Mouse (Mus musculus) heart, embryonic 16.5 days (tissue): Measurements from ENCODE around the gene Rasl2-9. TPM values are rescaled to one million over a fixed set of nuclear protein-coding genes. Genes with fewer than 3 reads are reported as not detected.

Experiments
- ATAC-seq: fragments of 200-750 bp; cut with Nextera tagmentation; replicated peaks from 2 replicates; pipeline ENCODE4 v1.8.0; 2017; ENCODE audit warnings: moderate number of reproducible peaks; ENCODE audit not compliant: insufficient read depth, low FRiP score; ENCODE audit errors: extremely low read depth
- H3K27ac ChIP-seq: fragments of 300-500 bp; sonication (generic); 2 replicates; pipeline ENCODE4 v1.5.1; 2014; ENCODE audit warnings: mild to moderate bottlenecking, low read length, control low read depth, moderate library complexity
- H3K27me3 ChIP-seq: fragments of 300-500 bp; sonication (generic); 2 replicates; pipeline ENCODE4 v1.6.1; 2014; ENCODE audit warnings: low read length, mixed read lengths; ENCODE audit not compliant: control insufficient read depth, insufficient read depth
- H3K36me3 ChIP-seq: fragments of 300-500 bp; sonication (generic); 2 replicates; pipeline ENCODE4 v1.6.1; 2014; ENCODE audit not compliant: control insufficient read depth, insufficient read depth
- H3K4me1 ChIP-seq: fragments of 300-500 bp; sonication (generic); 2 replicates; pipeline ENCODE4 v1.6.1; 2014; ENCODE audit warnings: low read length, mixed read lengths; ENCODE audit not compliant: control insufficient read depth, insufficient read depth
- H3K4me2 ChIP-seq: fragments of 300-500 bp; sonication (generic); 2 replicates; pipeline ENCODE4 v1.6.1; 2014; ENCODE audit warnings: low read depth, mild to moderate bottlenecking, control low read depth, low read length
- H3K4me3 ChIP-seq: fragments of 300-500 bp; sonication (generic); 2 replicates; pipeline ENCODE4 v1.5.1; 2014; ENCODE audit warnings: mild to moderate bottlenecking, control low read depth, low read length
- H3K9ac ChIP-seq: fragments of 300-500 bp; sonication (generic); 2 replicates; pipeline ENCODE4 v1.6.1; 2014; ENCODE audit warnings: low read length, control low read depth
- H3K9me3 ChIP-seq: fragments of 300-500 bp; sonication (generic); replicated peaks from 2 replicates; pipeline ENCODE4 v1.6.1; 2016; ENCODE audit warnings: low read length; ENCODE audit not compliant: control insufficient read depth
- WGBS: fragments of 180-500 bp; shearing (Covaris S2); extraction: QIAGEN DNeasy Blood & Tissue Kit; methylation state at CpG from one replicate; pipeline ENCODE4 v1.1.7; 2014; 5-methylcytosine and 5-hydroxymethylcytosine counted together
- polyA plus RNA-seq: library from polyadenylated mRNA; unstranded; fragments of >200 nt; fragmentation: Nextera tagmentation; extraction: Ambion mirVana; gene quantifications from 2 replicates; pipeline ENCODE4 v1.2.1, GENCODE M21; 2015

Gene Rasl2-9
- polyA plus RNA-seq, 1 experiment from 2014 or later = 2.7 TPM

GRCm38 (mm10) chr7:5099796-5100195 lies 26.0 kb downstream of the Rasl2-9 start:
- Histone ChIP-seq H3K27ac (no peak overlapping the region), H3K9ac (no peak overlapping the region), H3K27me3 (no peaks in the 10 kb centered on the region), H3K4me2 (no peak overlapping the region), H3K9me3 (no peaks in the 10 kb centered on the region), H3K4me3 (no peak overlapping the region), H3K36me3 (peaks cover 38% of the 10 kb centered on the region), H3K4me1 (no peaks in the 10 kb centered on the region)
- 79% methylated on average over 3 of the region's 3 CpGs for WGBS
- ATAC-seq = no peak

DNA sequence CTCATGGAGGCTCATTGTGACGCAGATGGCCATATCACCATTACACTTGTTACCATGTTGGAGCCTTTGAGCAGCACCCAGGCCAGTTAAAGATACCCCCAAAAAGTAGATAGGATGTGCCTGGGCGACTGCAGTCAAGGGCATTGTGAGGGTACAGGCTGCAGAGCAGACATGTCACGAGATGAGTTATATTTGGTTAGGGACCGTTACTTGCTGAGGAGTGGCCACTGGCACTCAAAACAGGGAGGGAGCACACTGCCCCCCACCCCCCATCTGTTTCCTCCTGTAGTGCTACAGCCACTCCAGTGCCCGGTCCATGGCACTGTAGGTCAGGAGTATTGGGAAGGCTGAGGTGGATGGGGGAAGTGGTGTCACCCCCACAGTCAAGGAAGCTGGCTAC lies 27.0 kb downstream of the Rasl2-9 start:
- WGBS = 77% methylated on average over 5 of the region's 5 CpGs
- Histone ChIP-seq H3K9me3 (no peaks in the 10 kb centered on the region), H3K27ac (no peak overlapping the region), H3K9ac (no peak overlapping the region), H3K36me3 (peaks cover 48% of the 10 kb centered on the region), H3K4me3 (no peak overlapping the region), H3K4me2 (no peak overlapping the region), H3K4me1 (no peaks in the 10 kb centered on the region), H3K27me3 (no peaks in the 10 kb centered on the region)
- ATAC-seq = no peak

DNA sequence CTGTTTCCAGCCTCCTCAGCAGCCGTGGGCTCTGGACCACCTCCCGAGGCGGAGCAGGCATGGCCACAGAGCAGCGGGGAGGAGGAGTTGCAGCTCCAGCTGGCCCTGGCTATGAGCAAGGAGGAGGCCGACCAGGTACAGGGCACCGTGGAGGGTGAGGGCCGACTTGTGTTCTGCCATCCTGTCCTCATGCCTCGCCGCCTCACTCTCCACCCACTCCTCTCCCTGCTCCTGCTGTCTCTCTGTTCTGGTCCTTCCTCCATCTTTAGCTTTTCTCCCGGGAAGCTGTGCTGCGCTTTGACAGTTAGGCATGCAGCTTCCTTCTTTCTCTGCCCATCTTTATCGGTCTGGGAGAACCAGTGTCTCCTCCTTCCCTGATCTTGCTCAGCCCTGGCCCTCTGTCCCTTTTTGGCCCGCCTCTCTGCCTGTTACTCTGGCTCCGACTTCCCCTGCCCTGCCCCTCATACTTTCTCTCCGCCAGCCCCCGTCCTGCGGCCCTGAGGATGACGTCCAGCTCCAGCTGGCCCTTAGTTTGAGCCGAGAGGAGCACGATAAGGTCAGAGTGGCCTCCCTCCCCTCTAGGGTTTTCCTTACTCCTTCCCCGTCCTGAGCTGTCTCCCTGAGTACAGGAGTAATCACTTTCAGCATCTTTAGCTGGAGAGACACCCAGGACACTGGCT lies 32.8 kb downstream of the Rasl2-9 start:
- Histone ChIP-seq H3K27me3 (no peaks in the 10 kb centered on the region), H3K4me1 (no peaks in the 10 kb centered on the region), H3K4me2 (no peak overlapping the region), H3K36me3 (peaks cover 71% of the 10 kb centered on the region), H3K9ac (no peak overlapping the region), H3K4me3 (no peak overlapping the region), H3K9me3 (no peaks in the 10 kb centered on the region), H3K27ac (no peak overlapping the region)
- WGBS = 73% methylated on average over 21 of the region's 21 CpGs
- ATAC-seq = no peak

GRCm38 (mm10) chr7:5092381-5092780 lies 33.4 kb downstream of the Rasl2-9 start:
- 77% methylated on average over 6 of the region's 6 CpGs for WGBS

DNA sequence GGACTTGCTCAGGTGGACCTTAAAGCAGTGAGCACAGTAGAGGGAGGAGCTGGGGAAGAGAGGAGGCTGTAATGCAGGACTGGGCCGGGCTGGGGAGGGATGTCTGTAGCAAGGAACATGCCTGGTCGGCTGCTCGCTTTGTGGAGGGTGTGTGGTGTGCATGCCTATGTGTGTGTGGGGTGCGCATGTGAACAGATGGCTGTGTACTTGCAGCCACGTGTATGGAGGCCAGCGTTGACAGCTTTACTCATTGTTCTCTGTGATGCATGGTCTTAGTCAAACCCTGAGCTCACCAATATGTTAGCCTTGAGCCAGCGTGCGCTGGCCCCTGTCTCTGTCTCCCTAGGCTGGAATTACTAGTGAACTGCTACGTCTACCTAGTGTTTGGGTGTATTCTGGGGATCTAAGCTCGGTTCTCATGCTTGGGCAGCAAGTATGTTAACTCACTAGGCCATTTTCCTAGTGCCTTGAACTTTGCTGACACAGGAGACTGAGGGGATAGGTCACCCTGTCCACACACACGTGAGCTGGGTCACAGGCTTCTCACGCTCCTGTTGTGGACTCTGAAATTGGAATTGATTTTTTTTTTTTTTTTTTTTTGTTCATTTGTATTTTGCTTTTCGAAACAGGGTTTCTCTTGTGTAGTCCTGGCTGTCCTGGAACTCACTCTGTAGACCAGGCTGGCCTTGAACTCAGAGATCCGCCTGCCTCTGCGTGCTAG lies 34.6 kb downstream of the Rasl2-9 start:
- peaks cover 56% of the 10 kb centered on the region for H3K36me3 ChIP-seq
- no peak overlapping the region for H3K9ac ChIP-seq
- H3K9me3 ChIP-seq = no peaks in the 10 kb centered on the region
- H3K4me2 ChIP-seq = no peak overlapping the region
- no peak for ATAC-seq
- H3K27me3 ChIP-seq = no peaks in the 10 kb centered on the region
- no peak overlapping the region for H3K4me3 ChIP-seq
- no peak overlapping the region for H3K27ac ChIP-seq
- WGBS = 84% methylated on average over 15 of the region's 15 CpGs
- H3K4me1 ChIP-seq = no peaks in the 10 kb centered on the region

More at GRCm38 (mm10) chr7:5092381-5092780, 33.4 kb downstream of the Rasl2-9 start:
- Histone ChIP-seq H3K36me3 (peaks cover 65% of the 10 kb centered on the region), H3K4me1 (no peaks in the 10 kb centered on the region), H3K9me3 (no peaks in the 10 kb centered on the region), H3K27me3 (no peaks in the 10 kb centered on the region), H3K4me2 (no peak overlapping the region), H3K4me3 (no peak overlapping the region), H3K27ac (no peak overlapping the region), H3K9ac (no peak overlapping the region)
- ATAC-seq = no peak

DNA sequence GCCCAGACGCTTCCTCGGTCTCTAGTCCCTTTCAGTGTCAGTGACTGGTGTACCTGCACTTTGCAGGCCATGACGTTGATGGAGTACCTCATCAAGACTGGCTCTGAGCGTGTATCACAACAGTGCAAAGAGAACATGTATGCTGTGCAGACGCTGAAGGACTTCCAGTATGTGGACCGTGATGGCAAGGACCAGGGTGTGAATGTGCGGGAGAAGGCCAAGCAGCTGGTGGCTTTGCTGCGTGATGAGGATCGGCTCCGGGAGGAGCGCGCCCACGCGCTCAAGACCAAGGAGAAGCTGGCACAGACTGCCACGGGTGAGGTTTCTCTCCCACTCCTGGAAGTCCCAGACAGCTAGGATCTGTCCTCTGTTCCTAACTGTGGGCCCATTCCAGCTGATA lies 35.9 kb downstream of the Rasl2-9 start:
- Histone ChIP-seq H3K27me3 (no peaks in the 10 kb centered on the region), H3K27ac (no peak overlapping the region), H3K9ac (no peak overlapping the region), H3K4me1 (no peaks in the 10 kb centered on the region), H3K9me3 (no peaks in the 10 kb centered on the region), H3K4me3 (no peak overlapping the region), H3K4me2 (no peak overlapping the region), H3K36me3 (peaks cover 43% of the 10 kb centered on the region)
- WGBS = 89% methylated on average over 15 of the region's 15 CpGs
- no peak for ATAC-seq

- no peaks in the 10 kb centered on the region for H3K27me3 ChIP-seq
- H3K9me3 ChIP-seq = no peaks in the 10 kb centered on the region
- 91% methylated on average over 4 of the region's 4 CpGs for WGBS
- H3K27ac ChIP-seq = no peak overlapping the region
- no peaks in the 10 kb centered on the region for H3K4me1 ChIP-seq
- H3K4me3 ChIP-seq = no peak overlapping the region
- no peak for ATAC-seq
- H3K9ac ChIP-seq = no peak overlapping the region
- no peak overlapping the region for H3K4me2 ChIP-seq
- H3K36me3 ChIP-seq = peaks cover 41% of the 10 kb centered on the region
Measured at GRCm38 (mm10) chr7:5087886-5088285, 37.9 kb downstream of the Rasl2-9 start.

GRCm38 (mm10) chr7:5086921-5087440 lies 38.8 kb downstream of the Rasl2-9 start:
- Histone ChIP-seq H3K36me3 (peaks cover 36% of the 10 kb centered on the region), H3K4me3 (no peak overlapping the region), H3K27me3 (no peaks in the 10 kb centered on the region), H3K4me1 (peaks cover 6% of the 10 kb centered on the region), H3K27ac (no peak overlapping the region), H3K4me2 (no peak overlapping the region), H3K9ac (no peak overlapping the region), H3K9me3 (no peaks in the 10 kb centered on the region)
- no peak for ATAC-seq
- 85% methylated on average over 5 of the region's 5 CpGs for WGBS

- 73% methylated on average over 1 of the region's 1 CpGs for WGBS
- Histone ChIP-seq H3K27ac (no peak overlapping the region), H3K4me2 (no peak overlapping the region), H3K9ac (no peak overlapping the region), H3K27me3 (no peaks in the 10 kb centered on the region), H3K4me1 (peaks cover 18% of the 10 kb centered on the region), H3K9me3 (no peaks in the 10 kb centered on the region), H3K36me3 (peaks cover 24% of the 10 kb centered on the region), H3K4me3 (no peak overlapping the region)
- ATAC-seq = no peak
Measured at GRCm38 (mm10) chr7:5085512-5085911, 40.2 kb downstream of the Rasl2-9 start.
